Mouse (Mus musculus) left cerebral cortex, postnatal 25 days (tissue): ENCODE data around the gene Fpr1. TPM values are rescaled to one million over a fixed set of nuclear protein-coding genes. Genes with fewer than 3 reads are reported as not detected.

Experiments
- DNase-seq, 2 experiments: peaks; one replicate each; pipeline ENCODE4 v3.0.0; 2022; ENCODE audit warnings: low spot score in 2 of 2, mixed read lengths in 1 of 2
- intact Hi-C: fragments of 180-260 bp; cut with DNase I; formaldehyde crosslinking; loops from one replicate; pipeline ENCODE4 v1.15.1; 2025
- microRNA-seq, 2 experiments: library from miRNA; unstranded; fragments of <30 nt; microRNA quantifications; one replicate each; pipeline ENCODE4 v1.2.0; 2022
- total RNA-seq, 2 experiments: library from RNA; stranded (reverse); gene quantifications; 2 replicates each; pipeline ENCODE4 v1.2.3; 2021

Gene Fpr1
- total RNA-seq, 2 experiments from 2014 or later = not detected

- peak; percentile 61 to 65 for DNase-seq
- intact Hi-C loops = loop anchor here (1.0 to 10.0 kb wide), 4 partner anchors 11 to 453 kb away; partner anchors contain the start of genes Lnpep and Riok2
Measured at GRCm38 (mm10) chr17:17827658-17828190, 56.0 kb downstream of the Fpr1 start.

- DNase-seq = peak; percentile 82 to 93
- intact Hi-C loops = loop anchor here (1.0 to 10.0 kb wide), 4 partner anchors 11 to 452 kb away; partner anchors contain the start of genes Lnpep and Riok2
Measured at GRCm38 (mm10) chr17:17826751-17827657, 56.7 kb downstream of the Fpr1 start, which contains the start of gene Spaca6. TSS of gene Spaca6 (plus strand) at chr17:17827158.

Small RNA genes within 50 kb of the gene (microRNA-seq; reads per million reads assigned to microRNA genes)
- 0 reads per million in 2 experiments for gene Gm25927
- gene Mir125a = 18,784 to 18,891 reads per million in 2 experiments
- gene Mir99b = 8,143 to 14,893 reads per million in 2 experiments
- gene Mirlet7e = 0 reads per million in 2 experiments

Other genes with a start within 250 kb of the Fpr1 start
- gene Vmn2r90, start 180.2 kb downstream of the Fpr1 start, total RNA-seq = under 1 TPM in 1 of 2 experiments, not detected in 1; 0.14 TPM
- 10 to 100 TPM; 68.8 to 86.7 TPM for gene Spaca6, start 56.8 kb downstream of the Fpr1 start, total RNA-seq
- under 1 TPM; 0.53 to 0.62 TPM for gene Has1, start 28.7 kb downstream of the Fpr1 start, total RNA-seq
- not detected for gene Fpr2, start 3.9 kb upstream of the Fpr1 start, total RNA-seq
- not detected for gene Fpr3, start 3.9 kb upstream of the Fpr1 start, total RNA-seq
- not detected for gene Fpr-rs4, start 137.8 kb upstream of the Fpr1 start, total RNA-seq
- under 1 TPM; 0.07 to 0.11 TPM for gene Vmn2r124, start 165.5 kb upstream of the Fpr1 start, total RNA-seq
- gene Vmn2r91, start 201.1 kb upstream of the Fpr1 start, total RNA-seq = not detected